Mouse (Mus musculus): ENCODE results near the gene Slc16a14. TPM values are rescaled to one million over a fixed set of nuclear protein-coding genes. Genes with fewer than 3 reads are reported as not detected.

Gene Slc16a14
- polyA plus RNA-seq, 1 experiment from 2014 or later: not detected

GRCm38 (mm10) chr1:84939466-84939865 is 4.5 kb upstream of the Slc16a14 start:
- H3K9me3 ChIP-seq (replicated peaks): no peaks in the 10 kb centered on the region
- H3K27me3 ChIP-seq: peaks cover 16% of the 10 kb centered on the region
- H3K27ac ChIP-seq (replicated peaks): no peak overlapping the region
- no peak overlapping the region for H3K9ac ChIP-seq
- H3K4me1 ChIP-seq (replicated peaks): no peaks in the 10 kb centered on the region
- 51% methylated on average over 4 of the region's 4 CpGs for WGBS (ENCODE audit: insufficient replicate concordance)
- ATAC-seq (ENCODE audit: insufficient read depth): no peak
- H3K4me2 ChIP-seq: no peak overlapping the region
- H3K36me3 ChIP-seq (replicated peaks): no peaks in the 10 kb centered on the region
- H3K4me3 ChIP-seq (replicated peaks): no peak overlapping the region

- no peaks in the 10 kb centered on the region for H3K36me3 ChIP-seq (replicated peaks)
- no peaks in the 10 kb centered on the region for H3K9me3 ChIP-seq (replicated peaks)
- no peak overlapping the region for H3K27ac ChIP-seq (replicated peaks)
- no peak overlapping the region for H3K4me2 ChIP-seq
- peaks cover 34% of the 10 kb centered on the region for H3K27me3 ChIP-seq
- WGBS (ENCODE audit: insufficient replicate concordance): 73% methylated on average over 19 of the region's 19 CpGs
- 0 out of 2 replicates have a peak, but pooled peaks cover 9% of the 10 kb centered on the region for H3K4me1 ChIP-seq (replicated peaks)
- ATAC-seq (ENCODE audit: insufficient read depth): no peak
- no peak overlapping the region for H3K9ac ChIP-seq
- no peak overlapping the region for H3K4me3 ChIP-seq (replicated peaks)
These were observed 2.0 kb upstream of the Slc16a14 start for GRCm38 (mm10) chr1:84936716-84937510.

GRCm38 (mm10) chr1:84935668-84936067 is 734 bp upstream of the Slc16a14 start:
- H3K27ac ChIP-seq (replicated peaks): no peak overlapping the region
- no peak overlapping the region for H3K9ac ChIP-seq
- ATAC-seq (ENCODE audit: insufficient read depth): no peak
- 0 out of 2 replicates have a peak, but pooled peaks cover 9% of the 10 kb centered on the region for H3K4me1 ChIP-seq (replicated peaks)
- H3K9me3 ChIP-seq (replicated peaks): no peaks in the 10 kb centered on the region
- H3K4me2 ChIP-seq: no peak overlapping the region; the same call in 1 of the 2 replicates
- H3K4me3 ChIP-seq (replicated peaks): no peak overlapping the region
- H3K36me3 ChIP-seq (replicated peaks): no peaks in the 10 kb centered on the region
- peaks cover 34% of the 10 kb centered on the region for H3K27me3 ChIP-seq
- 23% methylated on average over 9 of the region's 9 CpGs for WGBS (ENCODE audit: insufficient replicate concordance)

GRCm38 (mm10) chr1:84934151-84934502 is 807 bp downstream of the Slc16a14 start:
- peaks cover 34% of the 10 kb centered on the region for H3K27me3 ChIP-seq
- peak overlapping the region; percentile 64 for H3K4me2 ChIP-seq
- H3K4me3 ChIP-seq (replicated peaks): peak overlapping the region; percentile 44
- ATAC-seq (ENCODE audit: insufficient read depth): no peak
- H3K9me3 ChIP-seq (replicated peaks): no peaks in the 10 kb centered on the region
- H3K36me3 ChIP-seq (replicated peaks): no peaks in the 10 kb centered on the region
- H3K4me1 ChIP-seq (replicated peaks): 0 out of 2 replicates have a peak, but pooled peaks cover 9% of the 10 kb centered on the region
- WGBS (ENCODE audit: insufficient replicate concordance): 4% methylated on average over 12 of the region's 12 CpGs
- H3K27ac ChIP-seq (replicated peaks): no peak overlapping the region
- H3K9ac ChIP-seq: no peak overlapping the region

GRCm38 (mm10) chr1:84933472-84934150 is 1.3 kb downstream of the Slc16a14 start:
- Histone ChIP-seq H3K4me1 (replicated peaks) (0 out of 2 replicates have a peak, but pooled peaks cover 9% of the 10 kb centered on the region), H3K4me3 (replicated peaks) (peak overlapping the region; percentile 44), H3K27ac (replicated peaks) (no peak overlapping the region), H3K9me3 (replicated peaks) (no peaks in the 10 kb centered on the region), H3K9ac (no peak overlapping the region), H3K4me2 (peak overlapping the region; percentile 64), H3K27me3 (peaks cover 34% of the 10 kb centered on the region), H3K36me3 (replicated peaks) (no peaks in the 10 kb centered on the region)
- ATAC-seq (ENCODE audit: insufficient read depth): no peak
- WGBS (ENCODE audit: insufficient replicate concordance): 11% methylated on average over 22 of the region's 22 CpGs

- Histone ChIP-seq H3K27ac (replicated peaks) (no peak overlapping the region), H3K27me3 (no peaks in the 10 kb centered on the region), H3K4me2 (no peak overlapping the region), H3K9me3 (replicated peaks) (no peaks in the 10 kb centered on the region), H3K9ac (no peak overlapping the region), H3K4me3 (replicated peaks) (no peak overlapping the region), H3K36me3 (replicated peaks) (no peaks in the 10 kb centered on the region), H3K4me1 (replicated peaks) (no peaks in the 10 kb centered on the region; the same call in 1 of the 2 replicates)
- WGBS (ENCODE audit: insufficient replicate concordance): 56% methylated on average over 9 of the region's 9 CpGs
- ATAC-seq (ENCODE audit: insufficient read depth): no peak
These were observed 9.3 kb downstream of the Slc16a14 start for GRCm38 (mm10) chr1:84925599-84925998.

GRCm38 (mm10) chr1:84924134-84924533 is 10.8 kb downstream of the Slc16a14 start:
- Histone ChIP-seq H3K27me3 (no peaks in the 10 kb centered on the region), H3K27ac (replicated peaks) (no peak overlapping the region), H3K4me2 (no peak overlapping the region), H3K36me3 (replicated peaks) (no peaks in the 10 kb centered on the region), H3K9me3 (replicated peaks) (no peaks in the 10 kb centered on the region), H3K4me1 (replicated peaks) (no peaks in the 10 kb centered on the region; the same call in 1 of the 2 replicates), H3K4me3 (replicated peaks) (no peak overlapping the region), H3K9ac (no peak overlapping the region)
- WGBS (ENCODE audit: insufficient replicate concordance): 41% methylated on average over 6 of the region's 6 CpGs
- no peak for ATAC-seq (ENCODE audit: insufficient read depth)

GRCm38 (mm10) chr1:84923432-84923831 is 11.5 kb downstream of the Slc16a14 start:
- Histone ChIP-seq H3K4me2 (no peak overlapping the region), H3K4me3 (replicated peaks) (no peak overlapping the region), H3K36me3 (replicated peaks) (no peaks in the 10 kb centered on the region), H3K27me3 (no peaks in the 10 kb centered on the region), H3K4me1 (replicated peaks) (no peaks in the 10 kb centered on the region; the same call in 1 of the 2 replicates), H3K9me3 (replicated peaks) (no peaks in the 10 kb centered on the region), H3K27ac (replicated peaks) (no peak overlapping the region), H3K9ac (no peak overlapping the region)
- WGBS (ENCODE audit: insufficient replicate concordance): 56% methylated on average over 2 of the region's 2 CpGs
- ATAC-seq (ENCODE audit: insufficient read depth): no peak

GRCm38 (mm10) chr1:84918865-84919264 is 16.1 kb downstream of the Slc16a14 start:
- H3K27me3 ChIP-seq: no peaks in the 10 kb centered on the region
- H3K27ac ChIP-seq (replicated peaks): no peak overlapping the region
- H3K4me2 ChIP-seq: no peak overlapping the region
- no peaks in the 10 kb centered on the region for H3K9me3 ChIP-seq (replicated peaks)
- no peak overlapping the region for H3K4me3 ChIP-seq (replicated peaks)
- WGBS (ENCODE audit: insufficient replicate concordance): 71% methylated on average over 3 of the region's 3 CpGs
- no peak for ATAC-seq (ENCODE audit: insufficient read depth)
- no peak overlapping the region for H3K9ac ChIP-seq
- H3K36me3 ChIP-seq (replicated peaks): no peaks in the 10 kb centered on the region
- H3K4me1 ChIP-seq (replicated peaks): no peaks in the 10 kb centered on the region; the same call in 1 of the 2 replicates

GRCm38 (mm10) chr1:84915010-84915409 is 19.9 kb downstream of the Slc16a14 start:
- Histone ChIP-seq H3K27ac (replicated peaks) (no peak overlapping the region), H3K36me3 (replicated peaks) (no peaks in the 10 kb centered on the region), H3K4me1 (replicated peaks) (no peaks in the 10 kb centered on the region), H3K9me3 (replicated peaks) (no peaks in the 10 kb centered on the region), H3K9ac (no peak overlapping the region), H3K27me3 (no peaks in the 10 kb centered on the region), H3K4me3 (replicated peaks) (no peak overlapping the region), H3K4me2 (no peak overlapping the region)
- no peak for ATAC-seq (ENCODE audit: insufficient read depth)
- 20% methylated on average over 4 of the region's 4 CpGs for WGBS (ENCODE audit: insufficient replicate concordance)

- H3K27ac ChIP-seq (replicated peaks): no peak overlapping the region
- no peak overlapping the region for H3K9ac ChIP-seq
- no peak overlapping the region for H3K4me2 ChIP-seq
- no peaks in the 10 kb centered on the region for H3K36me3 ChIP-seq (replicated peaks)
- no peaks in the 10 kb centered on the region for H3K4me1 ChIP-seq (replicated peaks)
- H3K9me3 ChIP-seq (replicated peaks): no peaks in the 10 kb centered on the region
- no peak for ATAC-seq (ENCODE audit: insufficient read depth)
- H3K4me3 ChIP-seq (replicated peaks): no peak overlapping the region
- H3K27me3 ChIP-seq: no peaks in the 10 kb centered on the region
- WGBS (ENCODE audit: insufficient replicate concordance): 75% methylated on average over 11 of the region's 11 CpGs
These were observed 22.4 kb downstream of the Slc16a14 start for GRCm38 (mm10) chr1:84912571-84912970.

Measured in liver, embryonic 15.5 days (tissue).